Mouse (Mus musculus) 3134 (cell line): ENCODE data around the gene Wdr6.
"Not testable (repeated sequence)": the region's sequence is repeated elsewhere in the genome, so short reads cannot be mapped to it uniquely, and the experiment has no call there.

ENCODE experiments used
- DNase-seq: peaks from one replicate; pipeline ENCODE4 v3.0.0-alpha.2; 2011; ENCODE audit warnings: low spot score; ENCODE audit not compliant: insufficient read length; ENCODE audit errors: extremely low read depth

The Wdr6 gene

GRCm38 (mm10) chr9:108578545-108579343 lies at the start of gene Wdr6:
Gene Wdr6, minus strand, starts transcription at chr9:108578739.
- peak; percentile 91 for DNase-seq

GRCm38 (mm10) chr9:108628141-108628540 lies 49.6 kb upstream of the Wdr6 start:
- DNase-seq: no peak

- DNase-seq: no peak
Observed at GRCm38 (mm10) chr9:108626498-108626897, 48.0 kb upstream of the Wdr6 start.

- no peak for DNase-seq
Observed at GRCm38 (mm10) chr9:108617301-108617700, 38.8 kb upstream of the Wdr6 start.

GRCm38 (mm10) chr9:108611488-108611887 lies 32.9 kb upstream of the Wdr6 start:
- no peak for DNase-seq

GRCm38 (mm10) chr9:108608889-108609288 lies 30.4 kb upstream of the Wdr6 start:
- DNase-seq: no peak

GRCm38 (mm10) chr9:108607929-108608328 lies 29.4 kb upstream of the Wdr6 start:
- DNase-seq: not testable (repeated sequence)

- no peak for DNase-seq
Observed at GRCm38 (mm10) chr9:108601986-108602385, 23.4 kb upstream of the Wdr6 start.

- no peak for DNase-seq
Observed at GRCm38 (mm10) chr9:108600011-108600410, 21.5 kb upstream of the Wdr6 start.

- no peak for DNase-seq
Observed at GRCm38 (mm10) chr9:108599021-108599566, 20.6 kb upstream of the Wdr6 start.

- DNase-seq: no peak
Observed at GRCm38 (mm10) chr9:108596998-108597764, 18.6 kb upstream of the Wdr6 start, which contains the start of gene P4htm. Gene P4htm, minus strand, starts transcription at chr9:108597667.

- DNase-seq: no peak
Observed at GRCm38 (mm10) chr9:108594354-108594753, 15.8 kb upstream of the Wdr6 start.

GRCm38 (mm10) chr9:108591462-108591861 lies 12.9 kb upstream of the Wdr6 start:
- no peak for DNase-seq

GRCm38 (mm10) chr9:108589229-108589628 lies 10.7 kb upstream of the Wdr6 start:
- no peak for DNase-seq

- DNase-seq: no peak
Observed at GRCm38 (mm10) chr9:108587571-108588180, 9.1 kb upstream of the Wdr6 start.

GRCm38 (mm10) chr9:108579344-108579690 lies 778 bp upstream of the Wdr6 start:
- no peak for DNase-seq

- DNase-seq: no peak
Observed at GRCm38 (mm10) chr9:108577934-108578544, 500 bp downstream of the Wdr6 start.

- DNase-seq: no peak
Observed at GRCm38 (mm10) chr9:108577025-108577424, 1.5 kb downstream of the Wdr6 start.

GRCm38 (mm10) chr9:108575321-108576297 lies 2.9 kb downstream of the Wdr6 start:
- no peak for DNase-seq

- no peak for DNase-seq
Observed at GRCm38 (mm10) chr9:108574921-108575320, 3.6 kb downstream of the Wdr6 start.
